Mouse (Mus musculus): Measurements from ENCODE around the gene Tmc5.

GRCm38 (mm10) chr7:118583821-118584220, 13.3 kb upstream of the Tmc5 start:
- TF ChIP-seq CTCF (IDR thresholded peaks at IDR 0.05; ENCODE audit: low read depth, low read length) (no peak), POLR2AphosphoS5 (IDR thresholded peaks at IDR 0.05; ENCODE audit: insufficient replicate concordance, low read depth, low read length) (no peak), GATA2 (IDR thresholded peaks at IDR 0.05; ENCODE audit: borderline replicate concordance, low read depth, low read length) (no peak), GATA1 (IDR thresholded peaks at IDR 0.05; ENCODE audit: borderline replicate concordance, low read length) (no peak), TAL1 (conservative IDR thresholded peaks at IDR 0.05; ENCODE audit: low read depth, low read length) (no peak)
